Mouse (Mus musculus) forebrain, embryonic 12.5 days (tissue): ENCODE results near the gene AI182371. TPM values are rescaled to one million over a fixed set of nuclear protein-coding genes. Genes with fewer than 3 reads are reported as not detected.

Experiments
- ATAC-seq: fragments of 200-750 bp; cut with Nextera tagmentation; 2 replicates; pipeline ENCODE4 v1.8.0; 2017; ENCODE audit warnings: moderate TSS enrichment; ENCODE audit not compliant: low FRiP score
- H3K27ac ChIP-seq: fragments of 300-500 bp; sonication (generic); 2 replicates; pipeline ENCODE4 v1.5.1; 2016; ENCODE audit warnings: mild to moderate bottlenecking
- H3K27me3 ChIP-seq: fragments of 300-500 bp; sonication (generic); 2 replicates; pipeline ENCODE4 v1.6.1; 2016; ENCODE audit warnings: mild to moderate bottlenecking
- H3K36me3 ChIP-seq: fragments of 300-500 bp; sonication (generic); replicated peaks from 2 replicates; pipeline ENCODE4 v1.6.1; 2016; ENCODE audit warnings: mild to moderate bottlenecking
- H3K4me1 ChIP-seq: fragments of 300-500 bp; sonication (generic); 2 replicates; pipeline ENCODE4 v1.6.1; 2016
- H3K4me2 ChIP-seq: fragments of 300-500 bp; sonication (generic); 2 replicates; pipeline ENCODE4 v1.6.1; 2016; ENCODE audit warnings: mild to moderate bottlenecking, moderate library complexity
- H3K4me3 ChIP-seq: fragments of 300-500 bp; sonication (generic); replicated peaks from 2 replicates; pipeline ENCODE4 v1.5.1; 2016; ENCODE audit warnings: mild to moderate bottlenecking
- H3K9ac ChIP-seq: fragments of 300-500 bp; sonication (generic); 2 replicates; pipeline ENCODE4 v1.6.1; 2016; ENCODE audit warnings: mild to moderate bottlenecking
- H3K9me3 ChIP-seq: fragments of 300-500 bp; sonication (generic); 2 replicates; pipeline ENCODE4 v1.6.1; 2016
- WGBS: fragments of 180-500 bp; shearing (Covaris S2); methylation state at CpG from one replicate; pipeline ENCODE4 v1.1.7; 2016; 5-methylcytosine and 5-hydroxymethylcytosine counted together
- polyA plus RNA-seq: library from polyadenylated mRNA; unstranded; fragments of >200 nt; fragmentation: Nextera tagmentation; extraction: Ambion mirVana; gene quantifications from 2 replicates; pipeline ENCODE4 v1.2.1, GENCODE M21; 2016

Gene AI182371
- polyA plus RNA-seq, 1 experiment from 2014 or later = 0.98 TPM

DNA sequence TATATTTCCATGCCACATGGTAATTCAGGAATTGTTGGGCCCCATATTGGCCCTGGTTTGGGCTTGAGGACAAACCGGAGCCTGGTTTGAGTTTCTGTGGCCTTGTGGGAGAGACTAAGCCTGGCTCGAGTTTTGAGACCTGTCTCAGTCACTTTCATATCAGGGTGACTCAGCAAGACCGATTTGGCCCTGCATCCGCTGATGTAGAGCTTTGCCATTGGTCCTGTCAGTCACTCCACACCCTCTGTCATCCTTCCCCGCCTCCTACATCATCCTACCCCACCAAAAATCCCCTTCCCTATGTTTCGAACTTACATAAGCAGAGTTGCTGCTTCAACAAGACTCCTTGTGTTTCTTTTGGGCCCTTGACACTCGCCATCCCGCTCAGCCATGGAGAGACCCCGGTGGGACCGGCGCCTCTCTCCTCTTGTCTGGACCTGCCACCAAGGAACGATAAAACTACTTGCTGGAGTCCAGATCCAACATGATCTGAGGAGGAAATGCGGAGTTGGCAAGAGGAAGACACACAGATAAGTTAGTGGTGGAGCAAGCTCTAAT lies 34.7 kb downstream of the AI182371 start:
- Histone ChIP-seq H3K9me3 (no peaks in the 10 kb centered on the region), H3K4me3 (no peak overlapping the region), H3K36me3 (no peaks in the 10 kb centered on the region), H3K4me1 (no peaks in the 10 kb centered on the region), H3K27me3 (no peaks in the 10 kb centered on the region), H3K9ac (no peak overlapping the region), H3K4me2 (no peak overlapping the region), H3K27ac (no peak overlapping the region)
- 88% methylated on average over 13 of the region's 13 CpGs for WGBS
- ATAC-seq = no peak

DNA sequence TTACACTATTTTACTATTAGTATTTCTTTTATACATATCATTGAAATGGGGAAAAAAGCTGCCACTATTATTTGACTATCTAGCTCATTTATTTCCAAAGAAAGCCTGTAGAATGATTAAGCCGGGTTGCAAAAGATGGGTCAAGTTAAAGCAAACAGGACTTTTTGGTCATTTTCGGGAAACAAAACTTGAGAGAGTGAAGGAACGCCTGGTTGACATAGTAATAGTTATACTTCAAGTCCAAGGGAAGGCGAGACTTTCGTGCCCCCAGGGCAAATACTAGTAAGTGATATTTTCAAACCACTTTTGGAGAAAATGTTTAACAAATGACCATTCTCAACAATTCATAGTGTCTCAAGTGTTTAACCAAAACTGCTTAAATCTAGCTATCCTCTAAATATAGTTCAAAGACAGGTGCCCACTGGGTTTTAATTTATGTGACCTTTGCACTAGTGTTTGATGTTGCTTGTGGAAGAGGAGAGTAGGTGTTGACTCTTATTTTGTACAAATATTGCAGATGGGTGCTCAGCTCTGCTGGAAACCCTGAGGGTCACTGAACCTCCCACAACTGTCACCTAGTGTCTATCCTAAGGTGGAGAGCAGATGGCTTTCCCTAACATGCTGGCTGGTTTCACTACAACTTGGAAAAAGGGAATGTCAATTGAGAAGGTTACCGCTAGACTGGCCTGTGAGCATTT lies 37.9 kb downstream of the AI182371 start:
- Histone ChIP-seq H3K9me3 (no peaks in the 10 kb centered on the region), H3K36me3 (no peaks in the 10 kb centered on the region), H3K9ac (no peak overlapping the region), H3K4me1 (no peaks in the 10 kb centered on the region), H3K27ac (no peak overlapping the region), H3K27me3 (no peaks in the 10 kb centered on the region), H3K4me2 (no peak overlapping the region), H3K4me3 (no peak overlapping the region)
- WGBS = 89% methylated on average over 6 of the region's 6 CpGs
- no peak for ATAC-seq

DNA sequence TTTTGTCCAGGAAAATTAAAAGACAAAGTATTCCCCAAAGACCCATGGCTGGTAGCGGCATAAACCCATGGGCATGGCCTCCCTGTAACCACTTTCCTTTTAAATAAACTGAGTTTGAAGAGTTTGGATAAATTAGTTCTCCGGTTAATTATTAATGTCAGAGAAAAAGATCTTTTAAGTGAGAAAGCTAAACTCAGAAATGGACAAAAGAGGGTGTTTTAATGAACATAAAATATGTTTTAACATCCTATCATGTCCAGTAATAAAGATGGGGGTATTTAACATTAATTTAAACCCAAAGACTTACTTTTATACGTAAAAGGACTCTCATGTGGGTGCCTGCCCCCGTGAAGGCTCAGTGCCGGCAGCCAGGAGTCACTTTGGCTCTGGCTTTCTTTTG lies 40.0 kb downstream of the AI182371 start, which contains the start of gene Hc:
Gene Hc (minus strand): TSS at position 101 of the 400 bp plus-strand sequence.
- H3K9ac ChIP-seq = no peak within 1 kb of the TSS
- no peaks in the 10 kb centered on the region for H3K4me1 ChIP-seq
- ATAC-seq = no peak
- no peak within 1 kb of the TSS for H3K27ac ChIP-seq
- no peaks in the 10 kb centered on the region for H3K27me3 ChIP-seq
- H3K36me3 ChIP-seq = no peaks in the 10 kb centered on the region
- H3K4me2 ChIP-seq = no peak within 1 kb of the TSS
- 81% methylated on average over 5 of the region's 5 CpGs for WGBS
- no peaks in the 10 kb centered on the region for H3K9me3 ChIP-seq
- no peak within 1 kb of the TSS for H3K4me3 ChIP-seq

DNA sequence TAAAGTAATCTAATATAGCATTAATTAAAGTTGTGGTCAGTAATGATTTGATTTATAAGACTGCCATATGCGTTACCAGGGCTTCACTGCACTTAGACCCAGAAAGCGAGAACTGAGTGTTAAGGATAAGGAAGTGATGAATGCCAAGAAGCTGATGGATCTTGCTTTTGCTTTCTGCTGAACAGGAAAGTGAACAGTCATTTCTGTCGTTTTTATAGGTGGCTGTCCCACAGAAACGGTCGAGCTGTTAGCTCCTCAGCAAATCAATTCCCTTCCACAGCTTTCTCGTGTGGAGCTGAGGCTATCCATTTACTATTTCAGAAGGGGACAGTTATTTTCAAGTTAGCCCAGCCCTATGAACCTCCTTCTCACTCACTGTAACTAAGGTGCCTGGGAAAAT lies 40.4 kb downstream of the AI182371 start:
- no peak overlapping the region for H3K27ac ChIP-seq
- WGBS = 85% methylated on average over 6 of the region's 6 CpGs
- H3K9me3 ChIP-seq = no peaks in the 10 kb centered on the region
- no peak overlapping the region for H3K4me2 ChIP-seq
- no peak overlapping the region for H3K4me3 ChIP-seq
- H3K9ac ChIP-seq = no peak overlapping the region
- H3K4me1 ChIP-seq = no peaks in the 10 kb centered on the region
- no peaks in the 10 kb centered on the region for H3K27me3 ChIP-seq
- H3K36me3 ChIP-seq = no peaks in the 10 kb centered on the region
- no peak for ATAC-seq

GRCm38 (mm10) chr2:35060256-35060655 lies 41.1 kb downstream of the AI182371 start:
- Histone ChIP-seq H3K27ac (no peak overlapping the region), H3K36me3 (no peaks in the 10 kb centered on the region), H3K4me1 (no peaks in the 10 kb centered on the region), H3K9me3 (no peaks in the 10 kb centered on the region), H3K4me3 (no peak overlapping the region), H3K27me3 (no peaks in the 10 kb centered on the region), H3K9ac (no peak overlapping the region), H3K4me2 (no peak overlapping the region)
- ATAC-seq = no peak
- WGBS = 93% methylated on average over 5 of the region's 5 CpGs

GRCm38 (mm10) chr2:35058325-35058724 lies 43.0 kb downstream of the AI182371 start:
- H3K36me3 ChIP-seq = no peaks in the 10 kb centered on the region
- H3K9ac ChIP-seq = no peak overlapping the region
- H3K4me2 ChIP-seq = no peak overlapping the region
- H3K27me3 ChIP-seq = no peaks in the 10 kb centered on the region
- 85% methylated on average over 2 of the region's 2 CpGs for WGBS
- no peaks in the 10 kb centered on the region for H3K4me1 ChIP-seq
- H3K9me3 ChIP-seq = no peaks in the 10 kb centered on the region
- H3K27ac ChIP-seq = no peak overlapping the region
- no peak for ATAC-seq
- H3K4me3 ChIP-seq = no peak overlapping the region

DNA sequence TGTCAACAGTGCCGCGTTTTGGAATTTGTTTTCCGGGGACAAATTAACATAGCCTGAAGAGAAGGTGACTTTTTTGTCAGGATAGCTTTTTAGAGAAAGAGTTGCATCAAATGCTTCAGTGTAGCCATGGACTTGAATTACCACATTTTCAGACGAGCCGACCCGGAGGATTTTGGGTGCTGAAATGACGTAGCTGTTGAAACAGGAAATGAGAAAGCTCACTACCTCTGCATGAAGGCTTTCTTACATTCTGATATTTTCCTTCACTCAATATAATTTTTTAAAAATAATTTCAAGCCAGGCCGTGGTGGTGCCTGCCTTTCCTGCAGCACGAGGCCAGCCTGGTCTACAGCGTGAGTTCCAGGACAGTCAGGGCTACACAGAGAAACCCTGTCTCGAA lies 44.1 kb downstream of the AI182371 start:
- Histone ChIP-seq H3K4me2 (no peak overlapping the region), H3K27ac (no peak overlapping the region), H3K36me3 (no peaks in the 10 kb centered on the region), H3K9ac (no peak overlapping the region), H3K9me3 (no peaks in the 10 kb centered on the region), H3K27me3 (no peaks in the 10 kb centered on the region), H3K4me1 (no peaks in the 10 kb centered on the region), H3K4me3 (no peak overlapping the region)
- 93% methylated on average over 11 of the region's 11 CpGs for WGBS
- no peak for ATAC-seq

DNA sequence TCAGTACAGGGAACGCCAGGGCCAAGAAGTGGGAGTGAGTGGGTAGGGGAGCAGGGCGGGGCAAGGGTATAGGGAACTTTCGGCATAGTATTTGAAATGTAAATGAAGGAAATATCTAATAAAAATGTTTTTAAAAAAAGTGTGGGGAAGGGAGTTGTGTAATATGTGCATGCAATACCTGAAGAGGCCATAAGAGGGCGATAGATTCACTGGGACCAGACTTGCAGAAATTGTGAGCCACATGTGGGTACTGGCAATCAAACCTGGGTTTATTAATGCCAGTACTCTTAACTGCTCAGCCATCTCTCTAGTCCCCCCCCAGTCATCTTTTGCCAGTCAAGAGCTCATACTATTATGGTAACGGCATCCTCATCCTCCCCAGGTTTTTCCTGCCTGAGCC lies 52.5 kb downstream of the AI182371 start:
- ATAC-seq = no peak
- no peaks in the 10 kb centered on the region for H3K36me3 ChIP-seq

GRCm38 (mm10) chr2:35044956-35045355 lies 56.4 kb downstream of the AI182371 start:
- H3K4me3 ChIP-seq = no peak overlapping the region
- H3K36me3 ChIP-seq = no peaks in the 10 kb centered on the region
- H3K4me1 ChIP-seq = no peaks in the 10 kb centered on the region
- no peak for ATAC-seq
- no peak overlapping the region for H3K27ac ChIP-seq
- 74% methylated on average over 2 of the region's 2 CpGs for WGBS
- no peaks in the 10 kb centered on the region for H3K27me3 ChIP-seq
- 0 out of 2 replicates have a peak, but pooled peaks cover 6% of the 10 kb centered on the region for H3K9me3 ChIP-seq
- no peak overlapping the region for H3K9ac ChIP-seq
- no peak overlapping the region for H3K4me2 ChIP-seq

More for the DNA sequence above, 52.5 kb downstream of the AI182371 start:
- Histone ChIP-seq H3K4me2 (no peak overlapping the region), H3K27ac (no peak overlapping the region), H3K4me1 (no peaks in the 10 kb centered on the region), H3K27me3 (no peaks in the 10 kb centered on the region), H3K4me3 (no peak overlapping the region), H3K9ac (no peak overlapping the region), H3K9me3 (no peaks in the 10 kb centered on the region)
- WGBS = 39% methylated on average over 5 of the region's 5 CpGs

DNA sequence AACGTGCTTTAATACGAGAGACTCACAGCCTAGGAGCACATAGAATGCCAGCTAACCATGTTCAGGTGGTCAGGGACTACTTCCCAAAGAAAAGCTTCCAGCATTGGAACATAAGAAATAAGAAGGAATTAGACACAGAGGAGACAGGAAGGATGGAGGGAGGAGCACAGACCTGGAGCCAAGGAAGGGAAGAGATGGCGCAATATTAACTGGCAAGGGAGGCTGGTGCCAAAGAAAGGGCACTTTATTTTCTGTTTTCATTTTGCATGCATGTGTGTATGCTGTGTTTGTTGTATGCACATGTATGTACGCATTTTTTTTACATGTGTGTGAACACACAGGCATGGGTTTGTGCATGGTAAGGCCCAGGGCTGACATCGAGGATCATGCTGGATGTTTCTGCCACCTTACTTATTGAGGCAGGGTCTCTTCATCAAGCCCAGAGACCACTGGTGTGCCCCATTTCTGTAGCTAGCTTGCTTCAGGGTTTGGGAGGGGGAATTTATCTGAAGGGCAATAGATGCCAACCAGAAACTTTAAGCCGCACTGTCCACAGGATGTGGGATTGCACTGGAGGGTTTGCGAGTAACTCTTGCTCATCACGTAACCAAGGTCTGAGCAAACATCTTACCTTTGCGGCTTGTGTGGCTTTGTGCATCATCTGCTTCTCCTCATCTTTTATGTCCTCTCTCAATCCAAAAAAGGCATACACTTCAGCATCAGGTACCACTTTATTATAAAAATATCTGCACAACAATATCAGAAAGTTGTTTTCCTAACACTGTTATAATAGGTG lies 62.6 kb downstream of the AI182371 start:
- Histone ChIP-seq H3K36me3 (no peaks in the 10 kb centered on the region), H3K9me3 (0 out of 2 replicates have a peak, but pooled peaks cover 6% of the 10 kb centered on the region), H3K27me3 (no peaks in the 10 kb centered on the region), H3K27ac (no peak overlapping the region), H3K9ac (no peak overlapping the region), H3K4me3 (no peak overlapping the region), H3K4me2 (no peak overlapping the region), H3K4me1 (no peaks in the 10 kb centered on the region)
- no peak for ATAC-seq
- 86% methylated on average over 9 of the region's 9 CpGs for WGBS
